Mouse (Mus musculus): ENCODE measurements at regions not wholly inside any gene's neighbourhood (a gene's known extent, or its start where the extent isn't known, plus 50 kb on each side); places are given as distances from the start of the nearest gene placed in this dataset.

- H3K9ac ChIP-seq (ENCODE audit: low read depth, low read length) = no peak overlapping the region
- no peaks in the 10 kb centered on the region for H3K36me3 ChIP-seq (ENCODE audit: control insufficient read depth, insufficient read depth, low read length)
- WGBS = 86% methylated on average over 11 of the region's 11 CpGs
- no peaks in the 10 kb centered on the region for H3K79me2 ChIP-seq (ENCODE audit: control insufficient read depth, insufficient read depth, low read length)
- no peak for DNase-seq (ENCODE audit: extremely low read depth, low read depth, low spot score)
- no peaks in the 10 kb centered on the region for H3K27me3 ChIP-seq (ENCODE audit: control insufficient read depth, insufficient read depth, low read length)
- H3K4me1 ChIP-seq (ENCODE audit: control insufficient read depth, insufficient read depth, low read length) = no peaks in the 10 kb centered on the region
- H3K4me3 ChIP-seq (ENCODE audit: insufficient read depth, low read depth, low read length) = no peak overlapping the region
- no peak overlapping the region for H3K27ac ChIP-seq (replicated peaks; ENCODE audit: insufficient read depth, low read depth, low read length)
- no peak for TF ChIP-seq POLR2A (IDR thresholded peaks at IDR 0.05; ENCODE audit: extremely low read depth, insufficient read depth, low read length)
- TF ChIP-seq CTCF (IDR thresholded peaks at IDR 0.05; ENCODE audit: low read depth, low read length) = no peak
Measured at GRCm38 (mm10) chr14:99451110-99451795, 152.8 kb downstream of the Klf5 start.

GRCm38 (mm10) chr14:99453916-99454315 is 155.4 kb downstream of the Klf5 start:
- DNase-seq (ENCODE audit: extremely low read depth, low read depth, low spot score) = no peak
- Histone ChIP-seq H3K27me3 (ENCODE audit: control insufficient read depth, insufficient read depth, low read length) (no peaks in the 10 kb centered on the region), H3K36me3 (ENCODE audit: control insufficient read depth, insufficient read depth, low read length) (no peaks in the 10 kb centered on the region), H3K4me1 (ENCODE audit: control insufficient read depth, insufficient read depth, low read length) (no peaks in the 10 kb centered on the region), H3K27ac (replicated peaks; ENCODE audit: insufficient read depth, low read depth, low read length) (no peak overlapping the region), H3K9ac (ENCODE audit: low read depth, low read length) (no peak overlapping the region), H3K4me3 (ENCODE audit: insufficient read depth, low read depth, low read length) (no peak overlapping the region), H3K79me2 (ENCODE audit: control insufficient read depth, insufficient read depth, low read length) (no peaks in the 10 kb centered on the region)
- WGBS = 86% methylated on average over 12 of the region's 12 CpGs
- TF ChIP-seq POLR2A (IDR thresholded peaks at IDR 0.05; ENCODE audit: extremely low read depth, insufficient read depth, low read length) = no peak
- TF ChIP-seq CTCF (IDR thresholded peaks at IDR 0.05; ENCODE audit: low read depth, low read length) = no peak

GRCm38 (mm10) chr14:99456555-99456954 is 158.1 kb downstream of the Klf5 start:
- DNase-seq (ENCODE audit: extremely low read depth, low read depth, low spot score) = no peak
- Histone ChIP-seq H3K9ac (ENCODE audit: low read depth, low read length) (no peak overlapping the region), H3K4me1 (ENCODE audit: control insufficient read depth, insufficient read depth, low read length) (no peaks in the 10 kb centered on the region), H3K27me3 (ENCODE audit: control insufficient read depth, insufficient read depth, low read length) (no peaks in the 10 kb centered on the region), H3K79me2 (ENCODE audit: control insufficient read depth, insufficient read depth, low read length) (no peaks in the 10 kb centered on the region), H3K36me3 (ENCODE audit: control insufficient read depth, insufficient read depth, low read length) (no peaks in the 10 kb centered on the region), H3K27ac (replicated peaks; ENCODE audit: insufficient read depth, low read depth, low read length) (no peak overlapping the region), H3K4me3 (ENCODE audit: insufficient read depth, low read depth, low read length) (no peak overlapping the region)
- 89% methylated on average over 10 of the region's 10 CpGs for WGBS
- TF ChIP-seq CTCF (IDR thresholded peaks at IDR 0.05; ENCODE audit: low read depth, low read length) (no peak), POLR2A (IDR thresholded peaks at IDR 0.05; ENCODE audit: extremely low read depth, insufficient read depth, low read length) (no peak)

GRCm38 (mm10) chr14:99457573-99457972 is 159.1 kb downstream of the Klf5 start:
- H3K4me1 ChIP-seq (ENCODE audit: control insufficient read depth, insufficient read depth, low read length) = no peaks in the 10 kb centered on the region
- H3K9ac ChIP-seq (ENCODE audit: low read depth, low read length) = no peak overlapping the region
- WGBS = 85% methylated on average over 6 of the region's 6 CpGs
- no peaks in the 10 kb centered on the region for H3K27me3 ChIP-seq (ENCODE audit: control insufficient read depth, insufficient read depth, low read length)
- no peak overlapping the region for H3K27ac ChIP-seq (replicated peaks; ENCODE audit: insufficient read depth, low read depth, low read length)
- no peaks in the 10 kb centered on the region for H3K79me2 ChIP-seq (ENCODE audit: control insufficient read depth, insufficient read depth, low read length)
- no peak overlapping the region for H3K4me3 ChIP-seq (ENCODE audit: insufficient read depth, low read depth, low read length)
- H3K36me3 ChIP-seq (ENCODE audit: control insufficient read depth, insufficient read depth, low read length) = no peaks in the 10 kb centered on the region
- no peak for TF ChIP-seq CTCF (IDR thresholded peaks at IDR 0.05; ENCODE audit: low read depth, low read length)
- no peak for TF ChIP-seq POLR2A (IDR thresholded peaks at IDR 0.05; ENCODE audit: extremely low read depth, insufficient read depth, low read length)
- DNase-seq (ENCODE audit: extremely low read depth, low read depth, low spot score) = no peak

- no peak overlapping the region for H3K9ac ChIP-seq (ENCODE audit: low read depth, low read length)
- H3K27ac ChIP-seq (replicated peaks; ENCODE audit: insufficient read depth, low read depth, low read length) = no peak overlapping the region
- H3K4me1 ChIP-seq (ENCODE audit: control insufficient read depth, insufficient read depth, low read length) = no peaks in the 10 kb centered on the region
- H3K27me3 ChIP-seq (ENCODE audit: control insufficient read depth, insufficient read depth, low read length) = no peaks in the 10 kb centered on the region
- no peak overlapping the region for H3K4me3 ChIP-seq (ENCODE audit: insufficient read depth, low read depth, low read length)
- H3K36me3 ChIP-seq (ENCODE audit: control insufficient read depth, insufficient read depth, low read length) = no peaks in the 10 kb centered on the region
- peak; percentile 24 for DNase-seq (ENCODE audit: extremely low read depth, low read depth, low spot score)
- no peak for TF ChIP-seq POLR2A (IDR thresholded peaks at IDR 0.05; ENCODE audit: extremely low read depth, insufficient read depth, low read length)
- TF ChIP-seq CTCF (IDR thresholded peaks at IDR 0.05; ENCODE audit: low read depth, low read length) = no peak
- 81% methylated on average over 2 of the region's 2 CpGs for WGBS
- no peaks in the 10 kb centered on the region for H3K79me2 ChIP-seq (ENCODE audit: control insufficient read depth, insufficient read depth, low read length)
Measured at GRCm38 (mm10) chr14:99472111-99472510, 173.6 kb downstream of the Klf5 start.

- Histone ChIP-seq H3K36me3 (ENCODE audit: control insufficient read depth, insufficient read depth, low read length) (no peaks in the 10 kb centered on the region), H3K27ac (replicated peaks; ENCODE audit: insufficient read depth, low read depth, low read length) (no peak overlapping the region), H3K79me2 (ENCODE audit: control insufficient read depth, insufficient read depth, low read length) (no peaks in the 10 kb centered on the region), H3K4me1 (ENCODE audit: control insufficient read depth, insufficient read depth, low read length) (no peaks in the 10 kb centered on the region), H3K4me3 (ENCODE audit: insufficient read depth, low read depth, low read length) (no peak overlapping the region), H3K9ac (ENCODE audit: low read depth, low read length) (no peak overlapping the region), H3K27me3 (ENCODE audit: control insufficient read depth, insufficient read depth, low read length) (no peaks in the 10 kb centered on the region)
- no peak for DNase-seq (ENCODE audit: extremely low read depth, low read depth, low spot score)
- TF ChIP-seq POLR2A (IDR thresholded peaks at IDR 0.05; ENCODE audit: extremely low read depth, insufficient read depth, low read length) (no peak), CTCF (IDR thresholded peaks at IDR 0.05; ENCODE audit: low read depth, low read length) (no peak)
- WGBS = 66% methylated on average over 8 of the region's 8 CpGs
Measured at GRCm38 (mm10) chr14:99475271-99475670, 176.8 kb downstream of the Klf5 start.
